In genomic region chr7:144246271-144246670, GRCm38 (mm10) we compare ENCODE assay signal across 27 mouse cellular contexts.
"Had no signal": no experiment of that assay in that cellular context is flagged by ENCODE, and none has a peak within 500 bp of the region (broad histone marks: within the 10 kb centered on the region; RNA-seq: fewer than 3 reads in every experiment).

No protein-coding gene starts in this region.

- H3K9ac ChIP-seq: heart, embryonic 13.5 days; heart, embryonic 15.5 days; hindbrain, embryonic 12.5 days; kidney, embryonic 15.5 days; limb, embryonic 13.5 days; limb, embryonic 15.5 days; liver, embryonic 12.5 days; liver, embryonic 14.5 days had no signal

- H3K4me1 ChIP-seq: heart, embryonic 13.5 days; heart, embryonic 15.5 days; hindbrain, embryonic 12.5 days; limb, embryonic 13.5 days; limb, embryonic 15.5 days; liver, embryonic 12.5 days had no signal

- H3K27ac ChIP-seq: heart, adult 2 months; heart, embryonic 13.5 days; heart, embryonic 15.5 days; hindbrain, embryonic 12.5 days; kidney, embryonic 15.5 days; kidney, postnatal 0 days; left cerebral cortex, adult 2 months; limb, embryonic 13.5 days; limb, embryonic 15.5 days; liver, embryonic 12.5 days; liver, embryonic 14.5 days had no signal

- ATAC-seq: hindbrain, embryonic 16.5 days; intestine, embryonic 16.5 days; liver, embryonic 12.5 days had no signal

- DNase-seq: gastrocnemius, postnatal 14 days; gastrocnemius, postnatal 36 days; heart, adult 11 months; heart, adult 2 months; heart, postnatal 14 days; heart, postnatal 36 days; kidney, adult 11 months; kidney, adult 2 months; kidney, adult 9 months; kidney, postnatal 14 days; kidney, postnatal 36 days; layer of hippocampus, adult 9-11 months; layer of hippocampus, postnatal 36 days; lung, adult 18-20 months had no signal

- H3K4me3 ChIP-seq: heart, adult 2 months; heart, embryonic 13.5 days; heart, embryonic 15.5 days; hindbrain, embryonic 12.5 days; kidney, embryonic 15.5 days; left cerebral cortex, adult 2 months; limb, embryonic 13.5 days; limb, embryonic 15.5 days; liver, embryonic 12.5 days had no signal

- H3K27me3 ChIP-seq: hindbrain, embryonic 12.5 days; kidney, embryonic 15.5 days; limb, embryonic 15.5 days; liver, embryonic 12.5 days had no signal

- H3K36me3 ChIP-seq: heart, embryonic 13.5 days; heart, embryonic 15.5 days; hindbrain, embryonic 12.5 days; kidney, embryonic 15.5 days; limb, embryonic 13.5 days; limb, embryonic 15.5 days; liver, embryonic 12.5 days had no signal

- H3K9me3 ChIP-seq: heart, embryonic 13.5 days; heart, embryonic 15.5 days; hindbrain, embryonic 12.5 days; kidney, embryonic 15.5 days; limb, embryonic 13.5 days; limb, embryonic 15.5 days; liver, embryonic 12.5 days had no signal

- H3K4me2 ChIP-seq: heart, embryonic 11.5 days; heart, embryonic 13.5 days; heart, embryonic 15.5 days; hindbrain, embryonic 12.5 days; kidney, embryonic 15.5 days; limb, embryonic 13.5 days; limb, embryonic 15.5 days; liver, embryonic 12.5 days had no signal
